Mouse (Mus musculus): ENCODE results near the gene Ano8. TPM values are rescaled to one million over a fixed set of nuclear protein-coding genes. Genes with fewer than 3 reads are reported as not detected.
"Not testable (repeated sequence)": the region's sequence is repeated elsewhere in the genome, so short reads cannot be mapped to it uniquely, and the experiment has no call there.

Ano8 gene
- polyA plus RNA-seq (2012; rRNA removed), result 25.5 and 30.6 TPM in 2 replicates

DNA sequence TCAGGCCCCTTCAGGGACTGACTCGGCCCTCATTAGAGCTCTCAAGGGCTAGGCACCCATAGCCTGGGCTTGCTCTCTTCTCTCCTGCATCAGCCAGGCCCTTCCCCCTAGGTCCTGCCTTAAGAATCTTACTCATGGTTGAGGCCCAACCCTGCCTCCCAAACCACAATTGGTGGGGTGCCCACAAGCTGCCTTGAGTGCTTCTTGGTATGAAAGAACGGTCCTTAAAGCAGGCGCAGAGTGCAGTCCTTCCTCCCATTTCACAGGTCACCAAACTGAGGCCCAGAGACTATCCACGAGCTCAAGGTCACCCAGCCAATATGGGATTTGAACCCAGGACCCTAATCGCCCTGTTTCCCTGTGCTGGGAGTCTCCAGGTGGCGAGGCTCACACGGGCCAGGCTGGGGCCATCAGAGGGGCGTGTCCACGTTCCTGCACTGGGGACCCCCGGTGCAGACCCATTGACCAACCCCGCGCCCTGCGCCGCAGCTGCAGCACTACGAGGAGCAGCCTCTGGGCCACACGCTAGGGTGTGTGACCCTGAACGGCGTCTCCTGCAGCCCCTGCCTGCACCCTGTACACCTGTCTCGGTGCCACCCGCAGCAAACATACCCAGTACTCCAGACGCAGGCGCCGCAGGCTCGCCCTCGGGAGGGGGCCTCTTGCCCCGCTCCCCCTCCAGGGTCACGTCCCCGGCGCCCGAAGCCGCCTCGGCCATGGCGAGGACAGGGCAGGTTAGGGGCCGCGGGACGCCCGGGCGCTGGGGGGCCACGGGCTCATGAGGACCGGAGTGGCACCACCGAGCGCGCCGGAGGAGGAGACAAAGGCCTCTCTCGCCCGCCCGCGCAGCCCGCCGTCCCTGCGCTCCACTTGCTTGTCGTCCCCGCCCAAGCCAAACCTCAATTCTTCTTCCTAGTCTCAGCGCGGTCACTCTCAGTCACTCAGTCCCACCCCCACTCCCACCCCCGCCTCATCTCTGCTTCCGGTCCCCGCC, at the start of gene Ano8:
Gene Ano8 (minus strand): TSS at position 822 of the 994 bp plus-strand sequence.
- WGBS, result 6% methylated on average over 58 of the region's 58 CpGs
- TF ChIP-seq POLR2A (IDR thresholded peaks at IDR 0.05; ENCODE audit: borderline replicate concordance, extremely low read depth, low read depth, low read length) (peak; percentile 31; the same call in 1 of the 2 replicates), CTCF (IDR thresholded peaks at IDR 0.05; ENCODE audit: insufficient read depth, low read length) (no peak)
- DNase-seq, result peak; percentile 74
- peaks cover 19% of the 10 kb centered on the region for H3K4me1 ChIP-seq (ENCODE audit: control insufficient read depth, insufficient read depth, low read length)
- H3K4me3 ChIP-seq (replicated peaks; ENCODE audit: extremely low read depth, low read depth, low read length), result peak within 1 kb of the TSS; percentile 74

DNA sequence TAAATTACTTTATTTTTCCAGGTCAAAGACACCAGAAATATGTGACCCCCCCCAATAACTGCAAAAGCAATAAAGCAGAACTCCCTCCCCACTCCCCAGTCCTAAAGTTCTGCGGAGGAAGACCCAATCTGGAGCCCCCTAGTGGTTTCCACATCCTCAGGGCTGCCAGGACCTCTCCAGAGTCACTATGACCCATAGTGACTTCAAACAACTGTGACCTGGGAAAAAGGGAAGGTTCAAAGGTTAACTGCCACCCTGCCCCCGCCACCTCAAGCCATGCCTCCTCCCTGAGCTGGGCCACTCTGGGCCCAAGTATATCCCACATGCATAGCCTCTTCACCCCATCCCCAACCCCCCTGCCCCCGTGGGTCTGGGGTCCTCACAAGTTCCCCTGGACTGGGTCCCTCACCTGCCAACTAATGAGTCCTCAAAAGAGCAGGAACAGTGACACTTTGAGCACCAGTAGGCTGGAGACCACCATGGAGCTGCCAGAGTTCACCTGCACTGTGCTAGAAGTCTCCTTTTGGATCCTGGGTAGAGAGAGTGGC, 48.6 kb upstream of the Ano8 start:
- TF ChIP-seq CTCF (IDR thresholded peaks at IDR 0.05; ENCODE audit: insufficient read depth, low read length) (no peak), POLR2A (IDR thresholded peaks at IDR 0.05; ENCODE audit: borderline replicate concordance, extremely low read depth, low read depth, low read length) (no peak)
- Histone ChIP-seq H3K4me1 (ENCODE audit: control insufficient read depth, insufficient read depth, low read length) (peaks cover 9% of the 10 kb centered on the region), H3K4me3 (replicated peaks; ENCODE audit: extremely low read depth, low read depth, low read length) (no peak overlapping the region)
- no peak for DNase-seq
- WGBS, result 66% methylated on average over 3 of the region's 3 CpGs

DNA sequence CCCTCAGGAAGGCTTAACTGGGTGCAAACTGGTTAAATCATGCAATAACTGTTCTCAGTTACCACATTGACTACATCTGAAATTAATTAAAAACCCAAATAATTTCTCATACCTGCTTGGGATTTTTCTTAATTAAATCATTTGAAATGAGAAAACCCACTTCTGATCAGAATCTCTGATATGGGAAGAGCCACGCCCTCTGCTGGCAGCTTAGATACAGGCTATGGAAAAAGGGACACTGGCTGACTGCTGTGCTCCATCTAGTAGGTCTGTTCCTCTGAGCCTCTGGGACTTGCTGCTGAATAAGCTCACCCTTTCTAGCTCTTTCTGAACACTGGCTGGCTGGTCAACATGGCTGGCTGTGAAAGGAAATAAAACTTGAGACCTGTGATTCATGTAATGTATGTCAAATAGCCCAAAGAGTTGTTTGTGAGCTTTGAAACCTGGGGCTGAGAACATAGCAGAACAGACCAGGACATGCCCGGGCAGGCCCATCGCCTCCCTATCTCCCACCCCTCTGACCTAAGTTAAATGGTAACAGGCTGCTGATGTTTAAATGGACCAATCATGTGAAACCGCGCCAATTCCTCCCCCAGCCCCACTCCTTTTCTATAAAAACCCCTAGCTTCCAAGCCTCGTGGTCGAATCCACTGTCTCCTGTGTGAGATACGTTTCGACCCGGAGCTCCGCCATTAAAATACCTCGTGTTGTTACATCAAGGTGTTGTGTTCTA, 45.1 kb upstream of the Ano8 start:
- WGBS, result 80% methylated on average over 8 of the region's 12 CpGs
- H3K4me3 ChIP-seq (replicated peaks; ENCODE audit: extremely low read depth, low read depth, low read length); H3K4me1 ChIP-seq (ENCODE audit: control insufficient read depth, insufficient read depth, low read length); DNase-seq: not testable (repeated sequence)
- peak; percentile 54 for TF ChIP-seq CTCF (IDR thresholded peaks at IDR 0.05; ENCODE audit: insufficient read depth, low read length)

DNA sequence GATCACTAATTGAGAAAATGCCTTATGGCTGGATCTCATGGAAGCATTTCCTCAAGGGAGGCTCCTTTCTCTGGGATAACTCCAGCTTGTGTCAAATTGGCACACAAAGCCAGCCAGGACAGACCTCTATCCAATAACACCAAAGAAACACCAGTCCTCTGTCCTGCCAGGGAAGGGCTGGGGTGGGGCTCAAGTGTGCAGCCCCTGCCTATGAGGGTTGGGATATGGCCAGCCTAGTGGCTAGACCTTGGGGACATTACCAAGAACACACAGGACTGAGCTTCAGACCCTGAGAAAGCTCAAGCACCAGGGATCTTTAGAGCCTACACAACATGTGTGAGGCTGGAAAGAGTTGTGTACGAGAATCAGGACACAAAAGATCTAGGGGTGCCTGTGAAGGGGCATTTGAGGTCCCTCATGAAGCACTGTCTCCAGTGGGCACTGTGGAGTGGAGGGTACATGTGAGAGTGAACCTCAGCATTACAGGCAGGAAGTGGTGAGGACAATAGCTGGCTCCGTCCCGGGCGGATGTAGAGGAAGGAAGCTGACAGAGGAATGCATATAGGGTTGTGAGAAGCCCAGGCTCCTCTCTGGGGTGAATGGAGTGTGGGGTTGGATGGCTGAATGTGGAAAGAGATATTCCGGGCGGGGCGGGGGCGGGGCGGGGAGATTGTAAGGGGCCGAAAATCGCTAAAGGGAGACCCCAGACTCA, 42.8 kb upstream of the Ano8 start:
- peaks cover 8% of the 10 kb centered on the region for H3K4me1 ChIP-seq (ENCODE audit: control insufficient read depth, insufficient read depth, low read length)
- no peak for DNase-seq
- TF ChIP-seq CTCF (IDR thresholded peaks at IDR 0.05; ENCODE audit: insufficient read depth, low read length), result no peak
- TF ChIP-seq POLR2A (IDR thresholded peaks at IDR 0.05; ENCODE audit: borderline replicate concordance, extremely low read depth, low read depth, low read length), result peak; percentile 44; the same call in 1 of the 2 replicates
- 31% methylated on average over 11 of the region's 11 CpGs for WGBS
- no peak overlapping the region for H3K4me3 ChIP-seq (replicated peaks; ENCODE audit: extremely low read depth, low read depth, low read length)

GRCm38 (mm10) chr8:71527162-71527870, 41.6 kb upstream of the Ano8 start:
- no peak for TF ChIP-seq CTCF (IDR thresholded peaks at IDR 0.05; ENCODE audit: insufficient read depth, low read length)
- TF ChIP-seq POLR2A (IDR thresholded peaks at IDR 0.05; ENCODE audit: borderline replicate concordance, extremely low read depth, low read depth, low read length), result no peak
- H3K4me1 ChIP-seq (ENCODE audit: control insufficient read depth, insufficient read depth, low read length), result peaks cover 8% of the 10 kb centered on the region
- WGBS, result 57% methylated on average over 3 of the region's 3 CpGs
- no peak overlapping the region for H3K4me3 ChIP-seq (replicated peaks; ENCODE audit: extremely low read depth, low read depth, low read length)
- DNase-seq, result no peak

GRCm38 (mm10) chr8:71526272-71526671, 40.5 kb upstream of the Ano8 start:
- Histone ChIP-seq H3K4me3 (replicated peaks; ENCODE audit: extremely low read depth, low read depth, low read length) (no peak overlapping the region), H3K4me1 (ENCODE audit: control insufficient read depth, insufficient read depth, low read length) (peaks cover 10% of the 10 kb centered on the region)
- 31% methylated on average over 6 of the region's 6 CpGs for WGBS
- no peak for DNase-seq
- TF ChIP-seq POLR2A (IDR thresholded peaks at IDR 0.05; ENCODE audit: borderline replicate concordance, extremely low read depth, low read depth, low read length), result no peak
- no peak for TF ChIP-seq CTCF (IDR thresholded peaks at IDR 0.05; ENCODE audit: insufficient read depth, low read length)

DNA sequence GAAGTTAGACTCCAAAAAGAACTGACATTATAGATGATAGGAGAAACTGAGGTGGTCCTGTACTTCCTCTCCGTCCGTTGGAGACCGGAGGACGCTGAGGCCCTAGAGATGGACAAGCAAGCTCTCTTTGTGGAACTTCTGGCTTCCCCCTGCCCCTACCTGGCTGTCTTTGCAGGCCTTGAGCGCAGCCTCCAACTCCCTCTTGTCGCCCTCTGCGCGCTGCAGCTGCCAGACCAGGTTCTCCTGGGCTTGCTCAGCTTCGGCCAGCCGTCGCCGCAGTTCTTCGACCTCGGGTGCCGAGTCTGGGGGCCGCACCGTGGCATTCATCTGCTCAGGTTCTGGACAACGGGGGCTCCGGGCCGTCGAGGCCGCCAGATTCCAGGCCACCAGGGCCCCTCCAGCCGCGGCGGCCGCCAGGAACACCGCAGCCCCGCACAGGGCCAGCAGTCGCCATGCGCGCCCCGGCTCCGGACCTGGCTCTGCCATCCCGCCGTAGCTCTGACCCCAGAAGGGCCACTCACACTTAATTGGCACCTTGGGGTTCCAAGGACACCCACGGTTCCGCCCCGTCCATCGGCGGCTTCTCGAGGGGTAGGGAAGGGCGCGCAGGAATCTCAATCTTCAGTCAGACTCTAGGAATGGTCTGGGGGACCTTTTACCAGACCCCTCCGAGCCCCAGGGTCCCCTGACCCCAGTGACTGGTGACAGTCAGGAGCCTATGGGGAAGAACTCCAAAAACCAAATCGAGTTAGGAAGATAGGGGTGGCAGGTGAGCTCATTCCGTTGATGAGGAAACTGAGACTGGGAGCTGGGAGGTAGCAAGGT, 39.7 kb upstream of the Ano8 start, which contains the start of gene Ccdc194:
Gene Ccdc194 (minus strand): TSS at position 486 of the 825 bp plus-strand sequence.
- Histone ChIP-seq H3K4me1 (ENCODE audit: control insufficient read depth, insufficient read depth, low read length) (peaks cover 8% of the 10 kb centered on the region), H3K4me3 (replicated peaks; ENCODE audit: extremely low read depth, low read depth, low read length) (no peak within 1 kb of the TSS)
- TF ChIP-seq CTCF (IDR thresholded peaks at IDR 0.05; ENCODE audit: insufficient read depth, low read length), result no peak
- no peak for TF ChIP-seq POLR2A (IDR thresholded peaks at IDR 0.05; ENCODE audit: borderline replicate concordance, extremely low read depth, low read depth, low read length)
- no peak for DNase-seq
- 46% methylated on average over 46 of the region's 46 CpGs for WGBS

GRCm38 (mm10) chr8:71521634-71522033, 35.9 kb upstream of the Ano8 start:
- TF ChIP-seq POLR2A (IDR thresholded peaks at IDR 0.05; ENCODE audit: borderline replicate concordance, extremely low read depth, low read depth, low read length), result no peak
- TF ChIP-seq CTCF (IDR thresholded peaks at IDR 0.05; ENCODE audit: insufficient read depth, low read length), result peak; percentile 88
- Histone ChIP-seq H3K4me3 (replicated peaks; ENCODE audit: extremely low read depth, low read depth, low read length) (no peak overlapping the region), H3K4me1 (ENCODE audit: control insufficient read depth, insufficient read depth, low read length) (peaks cover 8% of the 10 kb centered on the region; the same call in 1 of the 2 replicates)
- peak; percentile 97 for DNase-seq
- 7% methylated on average over 17 of the region's 17 CpGs for WGBS
